Mouse (Mus musculus) olfactory bulb, adult 2 months (tissue): ENCODE measurements around the gene Nhlrc2.
"Not testable (repeated sequence)": the region's sequence is repeated elsewhere in the genome, so short reads cannot be mapped to it uniquely, and the experiment has no call there.

Experiments
- CTCF ChIP-seq: fragments of 200-500 bp; IDR thresholded peaks from 2 replicates; pipeline ENCODE4 v1.5.1; 2012; ENCODE audit warnings: low read depth, mild to moderate bottlenecking, low read length, moderate library complexity; ENCODE audit not compliant: insufficient read depth
- POLR2A ChIP-seq: fragments of 200-500 bp; IDR thresholded peaks from 2 replicates; pipeline ENCODE4 v1.6.1; 2012; ENCODE audit warnings: mild to moderate bottlenecking, low read depth, low read length, moderate library complexity; ENCODE audit not compliant: insufficient read depth

DNA sequence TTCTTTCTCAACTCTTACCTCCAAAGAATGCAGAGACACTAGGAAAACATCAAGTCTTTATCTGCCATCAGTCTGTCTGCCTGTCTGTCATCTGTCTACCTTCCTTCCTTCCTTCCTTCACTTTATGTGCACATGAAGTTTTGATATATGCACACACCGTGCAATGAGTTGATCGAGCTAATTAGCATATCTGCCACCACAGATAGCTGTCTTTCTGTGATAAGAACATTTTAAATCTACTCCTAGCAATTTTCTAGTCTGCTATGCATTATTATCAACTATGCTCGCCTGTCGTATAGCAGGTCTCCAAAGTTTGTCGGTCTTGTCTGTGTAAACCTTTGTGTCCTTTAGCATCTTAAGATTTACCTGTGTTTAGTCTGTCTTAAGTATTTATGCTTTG, 44.5 kb upstream of the Nhlrc2 start:
- TF ChIP-seq POLR2A, CTCF: not testable (repeated sequence)
